Mouse (Mus musculus): ENCODE data around the gene Shmt2. TPM values are rescaled to one million over a fixed set of nuclear protein-coding genes. Genes with fewer than 3 reads are reported as not detected.

Gene Shmt2
- total and polyA plus RNA-seq, 2 experiments from 2014 or later: 32.8 to 39.8 TPM

DNA sequence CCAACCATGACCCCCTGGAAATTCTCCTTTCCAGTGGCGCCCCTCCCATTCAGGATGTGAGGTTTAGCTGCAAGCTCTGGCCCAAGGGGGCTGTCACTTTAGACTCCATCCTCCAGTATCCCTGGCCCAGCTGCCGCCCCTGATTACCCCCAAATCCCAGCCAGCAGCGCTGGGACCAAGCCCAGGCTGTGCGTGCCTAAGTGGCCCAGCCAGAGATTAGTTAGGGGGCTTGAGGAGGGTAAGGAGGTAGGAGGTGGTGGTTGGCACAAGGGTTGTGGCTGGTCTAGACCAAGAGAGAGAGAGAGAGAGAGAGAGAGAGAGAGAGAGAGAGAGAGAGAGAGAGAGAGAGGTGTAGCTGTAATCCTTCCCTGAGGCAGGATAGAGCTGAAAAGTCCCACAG lies 9.3 kb upstream of the Shmt2 start:
- Histone ChIP-seq H3K9ac (replicated peaks; ENCODE audit: low read length, poor library complexity, severe bottlenecking) (no peak overlapping the region), H3K4me3 (ENCODE audit: low read depth, low read length) (peak overlapping the region; percentile 32; the same call in 1 of the 2 replicates), H3K9me3 (ENCODE audit: low read length) (no peaks in the 10 kb centered on the region), H3K4me2 (ENCODE audit: low read depth, low read length, poor library complexity, severe bottlenecking) (peak overlapping the region; percentile 91), H3K27ac (ENCODE audit: low read depth, low read length) (0 out of 2 replicates have a peak overlapping the region, but pooled peaks have one; percentile 38), H3K4me1 (ENCODE audit: insufficient read depth, low read length) (peaks cover 14% of the 10 kb centered on the region), H3K36me3 (ENCODE audit: insufficient read depth, low read length) (no peaks in the 10 kb centered on the region), H3K27me3 (ENCODE audit: insufficient read depth, low read length) (peaks cover 10% of the 10 kb centered on the region; the same call in 1 of the 2 replicates)
- WGBS: 18% methylated on average over 4 of the region's 4 CpGs
- no peak for TF ChIP-seq CTCF (IDR thresholded peaks at IDR 0.05)
- DNase-seq (ENCODE audit: low spot score) (no peak), ATAC-seq (ENCODE audit: low FRiP score) (no peak)

DNA sequence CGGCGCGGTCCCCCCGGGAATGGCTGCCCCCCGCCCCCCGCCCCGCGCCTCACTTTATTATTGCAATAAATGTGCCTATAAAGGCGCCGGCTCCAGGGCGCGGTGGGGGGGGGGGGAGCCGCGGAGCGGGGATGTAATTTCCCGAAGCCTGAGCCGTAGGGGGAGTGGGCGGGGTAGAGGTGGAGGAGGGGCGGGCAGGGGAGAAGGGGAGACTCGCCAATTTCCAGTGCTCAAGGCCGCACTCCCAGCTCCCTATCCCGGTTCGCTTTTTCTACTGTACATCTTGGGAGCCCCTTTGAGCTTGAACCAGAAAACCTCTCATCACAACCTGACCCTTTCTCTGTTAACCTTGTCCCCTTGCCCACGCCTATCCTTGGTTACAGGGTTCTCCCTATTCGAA lies 8.7 kb upstream of the Shmt2 start:
- H3K36me3 ChIP-seq (ENCODE audit: insufficient read depth, low read length): no peaks in the 10 kb centered on the region
- peak overlapping the region; percentile 32 for H3K4me3 ChIP-seq (ENCODE audit: low read depth, low read length)
- peaks cover 10% of the 10 kb centered on the region; the same call in 1 of the 2 replicates for H3K27me3 ChIP-seq (ENCODE audit: insufficient read depth, low read length)
- peaks cover 13% of the 10 kb centered on the region for H3K4me1 ChIP-seq (ENCODE audit: insufficient read depth, low read length)
- peak overlapping the region; percentile 42; the same call in 1 of the 2 replicates for H3K9ac ChIP-seq (replicated peaks; ENCODE audit: low read length, poor library complexity, severe bottlenecking)
- peak overlapping the region; percentile 91 for H3K4me2 ChIP-seq (ENCODE audit: low read depth, low read length, poor library complexity, severe bottlenecking)
- H3K27ac ChIP-seq (ENCODE audit: low read depth, low read length): 0 out of 2 replicates have a peak overlapping the region, but pooled peaks have one; percentile 38
- ATAC-seq (ENCODE audit: low FRiP score) (no peak), DNase-seq (ENCODE audit: low spot score) (no peak)
- TF ChIP-seq CTCF (IDR thresholded peaks at IDR 0.05): no peak
- H3K9me3 ChIP-seq (ENCODE audit: low read length): no peaks in the 10 kb centered on the region
- 3% methylated on average over 15 of the region's 25 CpGs for WGBS

DNA sequence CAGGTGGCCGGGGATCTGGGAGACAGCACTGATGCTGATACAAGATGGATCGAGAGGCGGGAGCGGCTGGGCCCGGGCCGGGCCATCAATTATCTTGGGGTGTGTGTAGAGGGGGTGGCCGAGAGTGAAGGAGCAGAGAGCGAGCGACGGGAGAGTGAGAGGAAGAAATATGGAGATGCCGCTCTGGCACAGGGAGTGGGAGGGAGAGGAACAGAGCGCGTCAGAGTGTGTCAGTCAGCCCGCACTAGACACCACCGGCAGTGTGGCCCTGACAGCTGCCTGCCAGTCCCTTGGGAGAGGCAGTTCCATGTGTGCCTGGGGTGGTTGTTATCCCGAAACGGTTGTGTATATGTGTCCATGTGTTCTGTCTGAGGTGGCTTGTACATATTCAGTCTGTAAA lies 5.2 kb upstream of the Shmt2 start:
- H3K9ac ChIP-seq (replicated peaks; ENCODE audit: low read length, poor library complexity, severe bottlenecking): peak overlapping the region; percentile 33; the same call in 1 of the 2 replicates
- peaks cover 15% of the 10 kb centered on the region; the same call in 1 of the 2 replicates for H3K27me3 ChIP-seq (ENCODE audit: insufficient read depth, low read length)
- DNase-seq (ENCODE audit: low spot score) (peak; percentile 40), ATAC-seq (ENCODE audit: low FRiP score) (peak; percentile 4; the same call in 1 of the 2 replicates)
- H3K9me3 ChIP-seq (ENCODE audit: low read length): no peaks in the 10 kb centered on the region
- H3K36me3 ChIP-seq (ENCODE audit: insufficient read depth, low read length): no peaks in the 10 kb centered on the region
- H3K4me2 ChIP-seq (ENCODE audit: low read depth, low read length, poor library complexity, severe bottlenecking): peak overlapping the region; percentile 30
- H3K27ac ChIP-seq (ENCODE audit: low read depth, low read length): peak overlapping the region; percentile 55
- peak overlapping the region; percentile 12; the same call in 1 of the 2 replicates for H3K4me3 ChIP-seq (ENCODE audit: low read depth, low read length)
- 13% methylated on average over 17 of the region's 17 CpGs for WGBS
- no peak for TF ChIP-seq CTCF (IDR thresholded peaks at IDR 0.05)
- peaks cover 8% of the 10 kb centered on the region for H3K4me1 ChIP-seq (ENCODE audit: insufficient read depth, low read length)

DNA sequence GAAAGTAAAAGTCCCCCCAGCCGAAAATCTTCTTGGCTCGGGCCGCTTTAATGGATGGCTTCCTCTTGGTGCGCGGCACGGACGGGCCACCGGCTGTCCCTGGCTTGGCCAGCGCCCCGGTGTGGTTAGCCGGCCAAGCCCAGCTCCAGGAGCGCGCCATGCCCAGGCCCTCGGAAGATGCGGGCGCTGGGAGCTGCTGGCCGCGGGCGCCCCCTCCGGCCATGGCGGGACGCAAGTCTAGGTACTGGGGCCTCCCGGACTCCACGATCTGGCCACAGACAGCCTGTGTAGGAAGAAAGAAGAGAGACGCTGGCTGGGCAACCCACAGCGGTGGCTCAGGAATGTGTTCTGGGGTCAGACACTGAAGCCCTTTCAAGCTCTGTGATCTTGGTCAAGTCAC lies 4.4 kb upstream of the Shmt2 start:
- peaks cover 10% of the 10 kb centered on the region for H3K4me1 ChIP-seq (ENCODE audit: insufficient read depth, low read length)
- H3K9me3 ChIP-seq (ENCODE audit: low read length): no peaks in the 10 kb centered on the region
- peak overlapping the region; percentile 30; the same call in 1 of the 2 replicates for H3K4me2 ChIP-seq (ENCODE audit: low read depth, low read length, poor library complexity, severe bottlenecking)
- peak overlapping the region; percentile 33; the same call in 1 of the 2 replicates for H3K9ac ChIP-seq (replicated peaks; ENCODE audit: low read length, poor library complexity, severe bottlenecking)
- peak; percentile 60 for TF ChIP-seq CTCF (IDR thresholded peaks at IDR 0.05)
- 5% methylated on average over 24 of the region's 26 CpGs for WGBS
- ATAC-seq (ENCODE audit: low FRiP score): no peak
- DNase-seq (ENCODE audit: low spot score): peak; percentile 60
- peaks cover 14% of the 10 kb centered on the region; the same call in 1 of the 2 replicates for H3K27me3 ChIP-seq (ENCODE audit: insufficient read depth, low read length)
- H3K4me3 ChIP-seq (ENCODE audit: low read depth, low read length): peak overlapping the region; percentile 1; the same call in 1 of the 2 replicates
- H3K36me3 ChIP-seq (ENCODE audit: insufficient read depth, low read length): no peaks in the 10 kb centered on the region
- peak overlapping the region; percentile 55; the same call in 1 of the 2 replicates for H3K27ac ChIP-seq (ENCODE audit: low read depth, low read length)

DNA sequence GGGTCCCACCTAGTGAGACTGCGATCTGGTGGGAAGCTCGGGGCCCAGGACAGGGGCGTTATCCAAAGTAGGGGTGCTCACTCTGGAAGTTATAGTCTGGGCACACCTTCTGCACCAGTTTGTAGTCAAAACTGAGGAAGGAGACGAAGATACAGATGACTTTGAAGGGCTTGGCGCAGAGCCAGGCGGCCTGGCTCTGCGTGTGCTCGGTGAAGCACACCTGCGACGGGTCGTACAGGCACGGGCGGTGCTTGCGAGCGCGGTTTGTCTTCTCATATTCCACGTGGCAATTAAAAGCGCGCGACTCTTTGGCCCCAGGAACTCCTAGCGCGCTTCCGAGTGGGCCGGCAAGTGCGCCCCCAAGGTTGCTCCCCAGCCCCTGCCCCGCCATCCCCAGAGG lies 3.8 kb upstream of the Shmt2 start:
- Histone ChIP-seq H3K27me3 (ENCODE audit: insufficient read depth, low read length) (peaks cover 8% of the 10 kb centered on the region; the same call in 1 of the 2 replicates), H3K9me3 (ENCODE audit: low read length) (no peaks in the 10 kb centered on the region), H3K9ac (replicated peaks; ENCODE audit: low read length, poor library complexity, severe bottlenecking) (no peak overlapping the region), H3K4me3 (ENCODE audit: low read depth, low read length) (peak overlapping the region; percentile 1; the same call in 1 of the 2 replicates), H3K4me1 (ENCODE audit: insufficient read depth, low read length) (peaks cover 12% of the 10 kb centered on the region), H3K36me3 (ENCODE audit: insufficient read depth, low read length) (no peaks in the 10 kb centered on the region), H3K27ac (ENCODE audit: low read depth, low read length) (no peak overlapping the region), H3K4me2 (ENCODE audit: low read depth, low read length, poor library complexity, severe bottlenecking) (0 out of 2 replicates have a peak overlapping the region, but pooled peaks have one; percentile 30)
- 6% methylated on average over 26 of the region's 26 CpGs for WGBS
- no peak for DNase-seq (ENCODE audit: low spot score)
- ATAC-seq (ENCODE audit: low FRiP score): no peak
- TF ChIP-seq CTCF (IDR thresholded peaks at IDR 0.05): no peak

DNA sequence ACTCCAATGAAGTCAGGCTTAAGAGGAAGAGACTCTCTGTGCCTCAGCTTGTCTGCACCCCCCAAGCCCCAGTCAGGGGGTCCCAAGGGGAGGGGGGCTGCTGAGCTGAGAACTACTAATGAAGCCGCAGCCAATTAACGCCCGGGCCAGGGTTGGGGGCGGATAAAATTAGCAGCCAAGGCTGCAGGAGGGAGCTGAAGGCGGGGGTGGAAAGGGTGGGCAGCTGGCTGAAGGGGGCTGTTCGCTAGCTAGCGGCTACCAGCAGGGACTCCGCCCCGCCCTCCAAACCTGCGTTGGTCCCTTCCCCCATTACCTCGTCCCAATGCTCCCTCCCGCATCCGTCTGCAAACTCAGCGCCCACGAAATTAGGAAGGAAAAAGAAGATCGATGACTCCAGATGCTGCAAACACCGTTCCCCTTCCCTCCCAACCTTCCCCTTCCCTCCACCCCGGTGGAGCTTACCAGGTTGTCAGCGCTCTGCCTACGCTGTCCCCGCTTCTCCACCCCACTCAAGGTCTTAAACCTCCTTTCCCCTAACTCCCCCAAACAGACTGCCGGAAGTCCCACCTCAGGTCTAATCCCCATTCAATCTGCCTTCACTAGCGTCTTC lies 2.5 kb upstream of the Shmt2 start:
- WGBS: 4% methylated on average over 23 of the region's 23 CpGs
- H3K9ac ChIP-seq (replicated peaks; ENCODE audit: low read length, poor library complexity, severe bottlenecking): no peak overlapping the region
- H3K4me3 ChIP-seq (ENCODE audit: low read depth, low read length): no peak overlapping the region
- H3K36me3 ChIP-seq (ENCODE audit: insufficient read depth, low read length): 0 out of 2 replicates have a peak, but pooled peaks cover 4% of the 10 kb centered on the region
- H3K27me3 ChIP-seq (ENCODE audit: insufficient read depth, low read length): peaks cover 8% of the 10 kb centered on the region; the same call in 1 of the 2 replicates
- H3K27ac ChIP-seq (ENCODE audit: low read depth, low read length): no peak overlapping the region
- DNase-seq (ENCODE audit: low spot score) (no peak), ATAC-seq (ENCODE audit: low FRiP score) (no peak)
- H3K4me2 ChIP-seq (ENCODE audit: low read depth, low read length, poor library complexity, severe bottlenecking): no peak overlapping the region; the same call in 1 of the 2 replicates
- peaks cover 8% of the 10 kb centered on the region for H3K4me1 ChIP-seq (ENCODE audit: insufficient read depth, low read length)
- no peak for TF ChIP-seq CTCF (IDR thresholded peaks at IDR 0.05)
- H3K9me3 ChIP-seq (ENCODE audit: low read length): no peaks in the 10 kb centered on the region

All from midbrain, postnatal 0 days (tissue).